ENCODE assay signal across 13 mouse cellular contexts in genomic region chr11:84619713-84620112, GRCm38 (mm10).
"Had no signal": no experiment of that assay in that cellular context is flagged by ENCODE, and none has a peak within 500 bp of the region (broad histone marks: within the 10 kb centered on the region; RNA-seq: fewer than 3 reads in every experiment).

No protein-coding gene starts in this region.

- DNase-seq: kidney, adult 11 months; kidney, adult 9 months; kidney, postnatal 4 days; left cerebral cortex, postnatal 4 days; right cerebral cortex, adult 18-20 months; right cerebral cortex, postnatal 25 days; thymus, postnatal 36 days had no signal

- H3K4me3 ChIP-seq: limb, embryonic 13.5 days; lung, embryonic 15.5 days; midbrain, embryonic 10.5 days; midbrain, embryonic 15.5 days; stomach, embryonic 15.5 days had no signal

- H3K27ac ChIP-seq: kidney, postnatal 0 days; limb, embryonic 13.5 days; lung, embryonic 15.5 days; midbrain, embryonic 10.5 days; midbrain, embryonic 15.5 days; stomach, embryonic 15.5 days had no signal

- ATAC-seq: midbrain, embryonic 15.5 days had no signal
